Mouse (Mus musculus) liver, embryonic 14.5 days (tissue): ENCODE results near the gene Runx2. TPM values are rescaled to one million over a fixed set of nuclear protein-coding genes. Genes with fewer than 3 reads are reported as not detected.

Experiments used
- ATAC-seq: fragments of 200-750 bp; cut with Nextera tagmentation; 2 replicates; pipeline ENCODE4 v1.8.0; 2017; ENCODE audit warnings: moderate number of reproducible peaks, mild to moderate bottlenecking, moderate library complexity; ENCODE audit not compliant: insufficient read depth
- DNase-seq, 3 experiments: peaks; one replicate each; pipeline ENCODE4 v3.0.0-alpha.2; 2012 to 2013; ENCODE audit warnings: low read depth in 3 of 3, low spot score in 3 of 3
- H3K27ac ChIP-seq: fragments of 300-500 bp; sonication (generic); 2 replicates; pipeline ENCODE4 v1.5.1; 2014; ENCODE audit warnings: moderate library complexity, mild to moderate bottlenecking, control low read depth, inconsistent platforms
- H3K27me3 ChIP-seq: fragments of 300-500 bp; sonication (generic); 2 replicates; pipeline ENCODE4 v1.6.1; 2014; ENCODE audit warnings: mild to moderate bottlenecking, low read length, moderate library complexity; ENCODE audit not compliant: control insufficient read depth, insufficient read depth
- H3K36me3 ChIP-seq: fragments of 300-500 bp; sonication (generic); replicated peaks from 2 replicates; pipeline ENCODE4 v1.6.1; 2014; ENCODE audit warnings: low read depth; ENCODE audit not compliant: control insufficient read depth, insufficient read depth
- H3K4me1 ChIP-seq, 2 experiments: fragments of 200-500 bp in 1 of 2; fragments of 300-500 bp in 1 of 2; sonication (generic) in 1 of 2; replicated peaks; 2 replicates each; pipeline ENCODE4 v1.6.1; 2012 to 2014; ENCODE audit warnings: antibody characterized with exemption in 1 of 2, inconsistent platforms in 1 of 2, low read length in 1 of 2; ENCODE audit not compliant: control insufficient read depth in 2 of 2, insufficient read depth in 2 of 2
- H3K4me2 ChIP-seq: fragments of 300-500 bp; sonication (generic); 2 replicates; pipeline ENCODE4 v1.6.1; 2014; ENCODE audit warnings: low read depth, mild to moderate bottlenecking, control low read depth, moderate library complexity
- H3K4me3 ChIP-seq, 2 experiments: fragments of 200-500 bp in 1 of 2; fragments of 300-500 bp in 1 of 2; sonication (generic) in 1 of 2; 2 replicates each; pipeline ENCODE4 v1.5.1; 2012 to 2014; ENCODE audit warnings: low read depth in 2 of 2, low read length in 2 of 2, mild to moderate bottlenecking in 2 of 2, control low read depth in 1 of 2, inconsistent platforms in 1 of 2, moderate library complexity in 1 of 2; ENCODE audit not compliant: insufficient read depth in 1 of 2
- H3K9ac ChIP-seq: fragments of 300-500 bp; sonication (generic); replicated peaks from 2 replicates; pipeline ENCODE4 v1.6.1; 2014; ENCODE audit warnings: mild to moderate bottlenecking, control low read depth, moderate library complexity
- H3K9me3 ChIP-seq: fragments of 300-500 bp; sonication (generic); 2 replicates; pipeline ENCODE4 v1.6.1; 2016; ENCODE audit warnings: low read length, mixed read lengths; ENCODE audit not compliant: control insufficient read depth
- CTCF ChIP-seq: IDR thresholded peaks from 2 replicates; pipeline ENCODE4 v1.5.1; 2016; ENCODE audit warnings: antibody characterized with exemption, low read depth, control low read depth
- EP300 ChIP-seq: IDR thresholded peaks from 2 replicates; pipeline ENCODE4 v1.6.1; 2016; ENCODE audit warnings: antibody characterized with exemption, low read depth
- WGBS: fragments of 180-500 bp; shearing (Covaris S2); extraction: QIAGEN DNeasy Blood & Tissue Kit; methylation state at CpG from one replicate; pipeline ENCODE4 v1.1.7; 2014; ENCODE audit not compliant: insufficient replicate concordance; 5-methylcytosine and 5-hydroxymethylcytosine counted together
- polyA plus RNA-seq, 2 experiments: library from polyadenylated mRNA; depleted of rRNA in 1 of 2; stranded (reverse) in 1 of 2; unstranded in 1 of 2; fragments of >200 nt; fragmentation: Nextera tagmentation in 1 of 2; extraction: Ambion mirVana in 1 of 2; gene quantifications; 2 replicates each; pipeline versions ENCODE4 v1.2.1 to v1.2.3; 2012 to 2014

The Runx2 gene
- polyA plus RNA-seq, 2 experiments = 0.58 to 0.65 TPM

DNA sequence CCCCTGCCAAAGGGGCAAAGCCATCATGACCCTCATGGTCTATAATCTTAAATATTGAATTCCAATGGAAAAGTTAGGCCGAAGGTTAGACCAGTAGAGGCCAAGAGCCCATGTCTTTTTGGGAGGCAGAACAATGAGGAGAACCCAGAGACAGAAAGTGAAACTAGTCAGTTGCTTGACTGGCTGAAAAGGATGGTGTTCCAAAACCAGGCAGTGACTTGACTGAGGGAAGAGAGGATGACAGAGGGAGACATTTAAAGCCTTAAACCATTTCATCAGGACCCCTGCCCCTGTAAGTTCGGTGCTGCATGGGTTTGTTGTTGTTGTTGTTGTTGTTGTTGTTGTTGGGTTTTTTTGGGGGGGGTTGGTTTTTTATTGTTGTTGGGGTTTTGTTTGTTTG, 215.5 kb downstream of the Runx2 start:
- DNase-seq (no peak), ATAC-seq (no peak)
- Histone ChIP-seq H3K27me3 (no peaks in the 10 kb centered on the region), H3K4me1 (no peaks in the 10 kb centered on the region), H3K36me3 (no peaks in the 10 kb centered on the region), H3K4me3 (no peak overlapping the region), H3K27ac (no peak overlapping the region), H3K4me2 (no peak overlapping the region), H3K9me3 (no peaks in the 10 kb centered on the region), H3K9ac (no peak overlapping the region)
- no peak for TF ChIP-seq EP300
- TF ChIP-seq CTCF = no peak
- WGBS = 60% methylated on average over 2 of the region's 2 CpGs

DNA sequence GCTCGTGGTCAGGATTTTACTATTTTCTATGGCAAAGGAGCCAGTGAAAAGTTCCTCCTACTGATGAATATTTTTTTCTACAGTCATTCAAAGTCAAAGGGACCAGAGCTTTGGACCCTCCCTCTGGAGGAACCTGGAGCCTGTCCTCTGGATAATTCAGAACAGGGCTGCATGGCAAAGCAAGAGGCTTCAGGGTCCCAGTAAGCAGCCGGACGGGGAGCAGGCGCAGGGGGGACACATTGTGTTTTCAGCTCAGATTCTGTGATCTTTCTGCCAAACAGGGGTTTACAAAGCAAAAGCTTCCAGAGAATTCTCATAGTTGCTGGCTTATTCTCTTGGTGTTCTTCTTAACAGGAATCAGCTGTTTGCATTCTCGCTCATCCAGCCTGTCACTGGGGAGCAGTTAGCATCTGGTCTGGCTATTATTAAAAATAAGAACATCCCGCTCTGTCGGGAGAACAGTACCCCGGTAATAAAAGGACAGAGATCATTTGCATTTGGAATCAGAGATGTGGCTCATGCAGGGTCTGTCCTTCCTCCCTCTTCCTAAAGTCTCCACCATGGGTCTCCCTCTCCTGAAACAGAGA, 216.6 kb downstream of the Runx2 start:
- H3K27ac ChIP-seq = no peak overlapping the region
- no peaks in the 10 kb centered on the region for H3K27me3 ChIP-seq
- ATAC-seq = no peak
- no peak for TF ChIP-seq EP300
- TF ChIP-seq CTCF = no peak
- no peaks in the 10 kb centered on the region for H3K4me1 ChIP-seq
- no peaks in the 10 kb centered on the region for H3K9me3 ChIP-seq
- H3K9ac ChIP-seq = no peak overlapping the region
- WGBS = 68% methylated on average over 8 of the region's 8 CpGs
- no peaks in the 10 kb centered on the region for H3K36me3 ChIP-seq
- no peak for DNase-seq
- no peak overlapping the region for H3K4me3 ChIP-seq
- H3K4me2 ChIP-seq = no peak overlapping the region

DNA sequence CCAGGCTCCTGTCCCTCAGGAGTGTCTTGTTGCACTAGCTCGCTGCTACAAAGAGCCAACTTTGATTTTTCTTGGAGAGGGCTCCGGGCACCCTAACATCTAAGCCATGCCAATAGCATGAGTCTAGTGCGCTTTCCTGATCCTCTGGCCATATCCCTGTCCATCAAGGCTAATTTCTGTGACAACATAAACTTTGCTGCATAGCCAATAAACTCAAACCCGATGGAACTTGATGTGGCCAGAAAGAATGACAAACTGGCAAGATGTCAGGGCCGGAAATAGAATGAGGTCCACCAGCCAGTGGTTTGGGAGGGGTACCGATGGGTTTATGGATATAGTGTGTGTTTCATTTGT, 221.9 kb downstream of the Runx2 start:
- no peak for ATAC-seq
- WGBS = 70% methylated on average over 6 of the region's 6 CpGs
- TF ChIP-seq EP300 (no peak), CTCF (no peak)

DNA sequence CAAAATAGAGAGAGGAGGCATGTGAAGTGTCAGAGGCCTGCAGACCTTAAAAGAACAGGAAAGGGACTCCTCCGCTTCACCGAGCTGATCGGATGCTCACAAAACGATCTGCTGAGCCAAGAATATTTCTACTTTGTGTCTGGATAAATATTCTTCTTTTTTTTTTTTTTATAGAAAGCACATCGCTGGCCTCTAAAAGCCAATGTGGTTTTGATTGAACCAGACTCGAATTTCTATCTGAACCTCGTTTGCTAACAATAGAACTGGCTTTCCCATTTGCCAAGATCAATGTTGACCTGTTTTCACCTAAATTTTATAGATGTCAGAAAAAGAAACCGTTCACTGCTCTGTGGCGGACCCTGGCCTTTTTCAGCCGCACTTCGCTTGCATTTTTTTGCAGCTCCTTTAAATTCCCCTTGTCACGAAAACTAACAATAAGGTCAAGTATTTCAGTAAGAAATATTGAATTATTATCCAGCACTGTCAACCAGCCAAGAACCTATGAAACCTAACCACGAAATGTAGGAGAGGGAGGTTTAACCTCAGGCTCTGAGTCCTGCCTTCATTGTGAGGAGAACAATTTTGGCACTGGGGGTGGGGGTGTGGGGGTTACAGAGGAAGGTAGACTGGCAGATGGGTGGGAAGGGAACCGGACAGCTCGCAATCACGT, 222.4 kb downstream of the Runx2 start:
- ATAC-seq (no peak), DNase-seq (no peak)
- no peaks in the 10 kb centered on the region for H3K9me3 ChIP-seq
- H3K4me2 ChIP-seq = no peak overlapping the region
- H3K27ac ChIP-seq = no peak overlapping the region
- no peaks in the 10 kb centered on the region for H3K36me3 ChIP-seq
- TF ChIP-seq EP300 (no peak), CTCF (no peak)
- H3K4me3 ChIP-seq = no peak overlapping the region
- no peaks in the 10 kb centered on the region for H3K4me1 ChIP-seq
- no peaks in the 10 kb centered on the region for H3K27me3 ChIP-seq
- H3K9ac ChIP-seq = no peak overlapping the region
- 64% methylated on average over 16 of the region's 16 CpGs for WGBS

More for the DNA sequence above, 221.9 kb downstream of the Runx2 start:
- H3K9ac ChIP-seq = no peak overlapping the region
- DNase-seq = no peak
- H3K9me3 ChIP-seq = no peaks in the 10 kb centered on the region
- no peaks in the 10 kb centered on the region for H3K36me3 ChIP-seq
- H3K4me1 ChIP-seq = no peaks in the 10 kb centered on the region
- no peaks in the 10 kb centered on the region for H3K27me3 ChIP-seq
- no peak overlapping the region for H3K4me2 ChIP-seq
- no peak overlapping the region for H3K27ac ChIP-seq
- H3K4me3 ChIP-seq = no peak overlapping the region

DNA sequence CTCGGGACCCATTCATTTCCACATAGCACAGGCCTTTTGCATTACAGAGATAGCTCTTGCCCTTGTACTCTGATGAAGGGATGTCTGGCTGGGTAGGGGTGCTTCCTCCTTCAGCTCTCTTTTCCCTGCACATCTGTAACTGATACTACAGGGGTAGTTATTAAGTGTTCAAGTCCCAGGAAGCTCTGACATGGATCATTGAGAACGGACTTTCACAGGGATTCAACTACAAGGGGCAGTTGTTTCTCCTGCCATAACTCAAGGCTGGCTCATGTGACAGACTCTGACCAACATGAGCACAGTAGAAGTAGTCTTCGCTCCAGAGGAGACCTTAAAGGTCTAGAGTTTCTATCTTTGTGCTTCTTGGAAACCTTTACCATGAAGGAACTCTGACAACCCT, 226.1 kb downstream of the Runx2 start:
- Histone ChIP-seq H3K9me3 (no peaks in the 10 kb centered on the region), H3K27me3 (no peaks in the 10 kb centered on the region), H3K36me3 (no peaks in the 10 kb centered on the region), H3K4me3 (no peak overlapping the region), H3K4me2 (no peak overlapping the region), H3K9ac (no peak overlapping the region), H3K27ac (no peak overlapping the region), H3K4me1 (no peaks in the 10 kb centered on the region)
- TF ChIP-seq EP300 = no peak
- TF ChIP-seq CTCF = no peak
- DNase-seq (no peak), ATAC-seq (no peak)
- 43% methylated on average over 3 of the region's 3 CpGs for WGBS
